Mouse (Mus musculus) kidney, adult 2 months (tissue): ENCODE results near the gene Ccnd1.

ENCODE experiments used
- CTCF ChIP-seq: fragments of 200-500 bp; conservative IDR thresholded peaks from 2 replicates; pipeline ENCODE4 v1.5.1; 2011; ENCODE audit warnings: low read depth, mild to moderate bottlenecking, control low read depth, low read length, moderate library complexity, mixed read lengths; ENCODE audit not compliant: insufficient read depth, insufficient read length
- POLR2A ChIP-seq: fragments of 200-500 bp; IDR thresholded peaks from one replicate; pipeline ENCODE4 v1.6.1; 2011; ENCODE audit warnings: low read depth, low read length, control low read depth

DNA sequence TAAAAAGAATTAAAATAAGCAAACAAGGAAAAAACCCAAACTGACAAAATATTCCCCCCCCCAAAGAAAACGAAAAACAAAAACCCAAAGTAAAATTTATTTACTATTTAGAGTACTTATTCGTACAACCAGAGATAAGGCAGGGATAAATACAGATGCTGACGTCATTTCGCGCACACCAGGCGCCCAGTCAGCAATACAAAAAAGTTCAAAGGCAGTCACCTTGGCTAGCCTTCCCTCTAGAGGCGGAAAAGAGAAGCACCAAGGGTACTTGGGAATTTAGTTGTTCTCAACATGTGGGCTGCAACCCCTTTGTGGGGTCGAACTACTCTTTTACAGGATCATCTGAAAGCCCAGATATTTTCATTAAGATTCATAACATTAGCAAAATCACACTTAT lies 31.9 kb downstream of the Ccnd1 start:
- TF ChIP-seq POLR2A (no peak), CTCF (no peak; the same call in 1 of the 2 replicates)
